Mouse (Mus musculus): ENCODE measurements around the gene Ddx31. TPM values are rescaled to one million over a fixed set of nuclear protein-coding genes. Genes with fewer than 3 reads are reported as not detected.

Gene Ddx31
- total RNA-seq (2022): 10 to 100 TPM in 2 of 4 experiments, 1 to 10 TPM in 2; 8.9 to 13.2 (median 9.8) TPM

GRCm38 (mm10) chr2:28840222-28840951 lies at the start of gene Ddx31, which contains the start of gene Gtf3c4:
Gene Ddx31 (plus strand): TSS chr2:28840406.
Gene Gtf3c4 (minus strand): TSS chr2:28840360.
- peak; percentile 87 for DNase-seq

GRCm38 (mm10) chr2:28792931-28793610 lies 47.1 kb upstream of the Ddx31 start:
- no peak for DNase-seq

GRCm38 (mm10) chr2:28794623-28795022 lies 45.6 kb upstream of the Ddx31 start:
- DNase-seq: no peak

- DNase-seq: no peak
These were observed 43.9 kb upstream of the Ddx31 start for GRCm38 (mm10) chr2:28796298-28796697.

GRCm38 (mm10) chr2:28797490-28798106 lies 42.6 kb upstream of the Ddx31 start:
- DNase-seq: no peak

GRCm38 (mm10) chr2:28798390-28798789 lies 41.8 kb upstream of the Ddx31 start:
- no peak for DNase-seq

GRCm38 (mm10) chr2:28799575-28799974 lies 40.6 kb upstream of the Ddx31 start:
- no peak for DNase-seq

- DNase-seq: no peak
These were observed 36.8 kb upstream of the Ddx31 start for GRCm38 (mm10) chr2:28803406-28803805.

GRCm38 (mm10) chr2:28808841-28809240 lies 31.4 kb upstream of the Ddx31 start:
- DNase-seq: no peak

GRCm38 (mm10) chr2:28810260-28811013 lies 29.8 kb upstream of the Ddx31 start:
- DNase-seq: no peak

- no peak for DNase-seq
These were observed 21.3 kb upstream of the Ddx31 start for GRCm38 (mm10) chr2:28818866-28819265.

GRCm38 (mm10) chr2:28829265-28829664 lies 10.9 kb upstream of the Ddx31 start:
- no peak for DNase-seq

GRCm38 (mm10) chr2:28836181-28836940 lies 3.8 kb upstream of the Ddx31 start:
- DNase-seq: no peak

- no peak for DNase-seq
These were observed 545 bp upstream of the Ddx31 start for GRCm38 (mm10) chr2:28839501-28840221.

GRCm38 (mm10) chr2:28842042-28842441 lies 1.8 kb downstream of the Ddx31 start:
- no peak for DNase-seq

- DNase-seq: no peak
These were observed 8.7 kb downstream of the Ddx31 start for GRCm38 (mm10) chr2:28848879-28849278.

GRCm38 (mm10) chr2:28852594-28852993 lies 12.4 kb downstream of the Ddx31 start:
- no peak for DNase-seq

GRCm38 (mm10) chr2:28855773-28856172 lies 15.6 kb downstream of the Ddx31 start:
- no peak for DNase-seq

- DNase-seq: no peak
These were observed 19.1 kb downstream of the Ddx31 start for GRCm38 (mm10) chr2:28859303-28859702.

GRCm38 (mm10) chr2:28860678-28861423 lies 20.6 kb downstream of the Ddx31 start:
- DNase-seq: no peak

Measured in adrenal gland, adult 8-10 months (tissue).